ENCODE assay signal across 19 mouse cellular contexts in genomic region chr4:45439281-45439680, GRCm38 (mm10). TPM values are rescaled to one million over a fixed set of nuclear protein-coding genes. Genes with fewer than 3 reads are reported as not detected.
DNase-seq lines count a peak whose midpoint lies in the region; ATAC-seq lines count a peak whose summit lies in the region.
"Had no signal": no experiment of that assay in that cellular context is flagged by ENCODE, and none has a peak within 500 bp of the region (broad histone marks: within the 10 kb centered on the region; RNA-seq: fewer than 3 reads in every experiment).

No protein-coding gene starts in this region.

- DNase-seq in kidney, adult 9 months, result no peak
- DNase-seq in embryonic facial prominence, embryonic 10.5 days (ENCODE audit: low spot score), result no peak
- peak; percentile 42 for DNase-seq in hindbrain, embryonic 11.5 days (ENCODE audit: low spot score)
- DNase-seq in limb, embryonic 11.5 days (ENCODE audit: low spot score), result peak; percentile 67
- no peak for DNase-seq in kidney, adult 18-20 months
- DNase-seq in thymus, postnatal 14 days, result no peak
- DNase-seq: adrenal gland, postnatal 36 days; cerebellum, adult 8-10 months; gastrocnemius, postnatal 25 days; thymus, adult 18-20 months had no signal

- no peaks in the 10 kb centered on the region for H3K27me3 ChIP-seq in kidney, embryonic 16.5 days (ENCODE audit: insufficient read depth, low read length)
- H3K27me3 ChIP-seq in embryonic facial prominence, embryonic 10.5 days (replicated peaks; ENCODE audit: low read depth, poor library complexity, severe bottlenecking), result no peaks in the 10 kb centered on the region
- no peaks in the 10 kb centered on the region for H3K27me3 ChIP-seq in hindbrain, embryonic 11.5 days (ENCODE audit: control insufficient read depth, insufficient read depth, low read length)
- no peaks in the 10 kb centered on the region for H3K27me3 ChIP-seq in limb, embryonic 11.5 days (ENCODE audit: control insufficient read depth, insufficient read depth, low read length)
- H3K27me3 ChIP-seq: limb, embryonic 13.5 days; midbrain, embryonic 15.5 days; neural tube, embryonic 12.5 days had no signal

- no peak overlapping the region for H3K27ac ChIP-seq in kidney, embryonic 16.5 days (ENCODE audit: low read length)
- H3K27ac ChIP-seq in embryonic facial prominence, embryonic 10.5 days (replicated peaks), result peak overlapping the region; percentile 67
- peak overlapping the region; percentile 67 for H3K27ac ChIP-seq in hindbrain, embryonic 11.5 days (ENCODE audit: low read depth, low read length)
- H3K27ac ChIP-seq in limb, embryonic 11.5 days (replicated peaks; ENCODE audit: low read depth, low read length), result no peak overlapping the region
- H3K27ac ChIP-seq: kidney, postnatal 0 days; layer of hippocampus, adult 2 months; limb, embryonic 13.5 days; liver, embryonic 14.5 days; midbrain, embryonic 15.5 days had no signal

- H3K4me2 ChIP-seq in kidney, embryonic 16.5 days (replicated peaks; ENCODE audit: low read depth, low read length), result no peak overlapping the region
- no peak overlapping the region for H3K4me2 ChIP-seq in hindbrain, embryonic 11.5 days (replicated peaks; ENCODE audit: low read depth, low read length)
- no peak overlapping the region for H3K4me2 ChIP-seq in limb, embryonic 11.5 days (ENCODE audit: low read depth, severe bottlenecking)
- H3K4me2 ChIP-seq: forebrain, embryonic 12.5 days; limb, embryonic 13.5 days; midbrain, embryonic 15.5 days; neural tube, embryonic 12.5 days had no signal

- 0 out of 2 replicates have a peak overlapping the region, but pooled peaks have one; percentile 12 for H3K9ac ChIP-seq in kidney, embryonic 16.5 days (replicated peaks; ENCODE audit: low read length)
- no peak overlapping the region for H3K9ac ChIP-seq in hindbrain, embryonic 11.5 days (ENCODE audit: low read depth, low read length)
- no peak overlapping the region; the same call in 1 of the 2 replicates for H3K9ac ChIP-seq in limb, embryonic 11.5 days (ENCODE audit: low read length)
- H3K9ac ChIP-seq: forebrain, embryonic 12.5 days; limb, embryonic 13.5 days; liver, embryonic 14.5 days; midbrain, embryonic 15.5 days had no signal

- peaks cover 15% of the 10 kb centered on the region; the same call in 1 of the 2 replicates for H3K36me3 ChIP-seq in kidney, embryonic 16.5 days (ENCODE audit: insufficient read depth, low read length)
- H3K36me3 ChIP-seq in embryonic facial prominence, embryonic 10.5 days (replicated peaks), result peaks cover 45% of the 10 kb centered on the region
- no peaks in the 10 kb centered on the region for H3K36me3 ChIP-seq in hindbrain, embryonic 11.5 days (ENCODE audit: control insufficient read depth, insufficient read depth, low read length)
- no peaks in the 10 kb centered on the region for H3K36me3 ChIP-seq in limb, embryonic 11.5 days (ENCODE audit: control insufficient read depth, insufficient read depth, low read length)
- H3K36me3 ChIP-seq: G1E; midbrain, embryonic 15.5 days had no signal

- H3K9me3 ChIP-seq in kidney, embryonic 16.5 days (ENCODE audit: low read length), result no peaks in the 10 kb centered on the region
- no peaks in the 10 kb centered on the region for H3K9me3 ChIP-seq in embryonic facial prominence, embryonic 10.5 days
- no peaks in the 10 kb centered on the region for H3K9me3 ChIP-seq in hindbrain, embryonic 11.5 days (ENCODE audit: control insufficient read depth, low read length)
- H3K9me3 ChIP-seq in limb, embryonic 11.5 days (ENCODE audit: control insufficient read depth, low read length), result no peaks in the 10 kb centered on the region
- H3K9me3 ChIP-seq: forebrain, embryonic 12.5 days; G1E; limb, embryonic 13.5 days; midbrain, embryonic 15.5 days; neural tube, embryonic 12.5 days had no signal

- no peak overlapping the region for H3K4me3 ChIP-seq in kidney, embryonic 16.5 days (ENCODE audit: low read length)
- no peak overlapping the region for H3K4me3 ChIP-seq in embryonic facial prominence, embryonic 10.5 days
- H3K4me3 ChIP-seq in hindbrain, embryonic 11.5 days (ENCODE audit: low read depth, low read length), result no peak overlapping the region
- H3K4me3 ChIP-seq in limb, embryonic 11.5 days (ENCODE audit: low read depth, low read length), result no peak overlapping the region
- H3K4me3 ChIP-seq: forebrain, embryonic 12.5 days; layer of hippocampus, adult 2 months; limb, embryonic 13.5 days; midbrain, embryonic 15.5 days; neural tube, embryonic 12.5 days had no signal

- no peak for ATAC-seq in kidney, embryonic 16.5 days (ENCODE audit: low FRiP score, low TSS enrichment)
- peak; percentile 50; the same call in 1 of the 2 replicates for ATAC-seq in hindbrain, embryonic 11.5 days (ENCODE audit: low FRiP score)
- no peak for ATAC-seq in limb, embryonic 11.5 days (ENCODE audit: insufficient number of reproducible peaks, low FRiP score, low TSS enrichment, low read depth)
- ATAC-seq: midbrain, embryonic 15.5 days had no signal

- peaks cover 44% of the 10 kb centered on the region for H3K4me1 ChIP-seq in kidney, embryonic 16.5 days (ENCODE audit: insufficient read depth, low read length)
- peaks cover 68% of the 10 kb centered on the region for H3K4me1 ChIP-seq in embryonic facial prominence, embryonic 10.5 days
- H3K4me1 ChIP-seq in hindbrain, embryonic 11.5 days (replicated peaks; ENCODE audit: control insufficient read depth, insufficient read depth, low read length), result peaks cover 12% of the 10 kb centered on the region
- peaks cover 51% of the 10 kb centered on the region for H3K4me1 ChIP-seq in limb, embryonic 11.5 days (ENCODE audit: control insufficient read depth, insufficient read depth, low read length)

- 7% methylated on average over 5 of the region's 5 CpGs for WGBS in kidney, embryonic 16.5 days
- WGBS in embryonic facial prominence, embryonic 10.5 days, result 65% methylated on average over 5 of the region's 5 CpGs
- 31% methylated on average over 5 of the region's 5 CpGs for WGBS in hindbrain, embryonic 11.5 days
- 7% methylated on average over 5 of the region's 5 CpGs for WGBS in limb, embryonic 11.5 days

RNA-seq across cellular contexts. Expression of gene Slc25a51, which starts 30.7 kb away (rescaled TPM):
- polyA plus RNA-seq in kidney, embryonic 16.5 days (2015; fragmentation: Nextera tagmentation; extraction: Ambion mirVana), result 70.6 and 81.9 TPM in 2 replicates
- 82.0 and 87.0 TPM in 2 replicates for polyA plus RNA-seq in embryonic facial prominence, embryonic 10.5 days (2016; fragmentation: Nextera tagmentation; extraction: Ambion mirVana)
- 67.1 and 73.3 TPM in 2 replicates for polyA plus RNA-seq in hindbrain, embryonic 11.5 days (2014; fragmentation: Nextera tagmentation; extraction: Ambion mirVana)
- 72.8 and 73.3 TPM in 2 replicates for polyA plus RNA-seq in limb, embryonic 11.5 days (2014; fragmentation: Nextera tagmentation; extraction: Ambion mirVana)

Comparison
In these comparisons a context has a peak if more than half of its experiments do, and no peak if none do; other contexts are left out.
1. H3K27ac ChIP-seq: peak in embryonic facial prominence, embryonic 10.5 days (single experiment) and hindbrain, embryonic 11.5 days (single experiment); none in kidney, embryonic 16.5 days (single experiment) and limb, embryonic 11.5 days (single experiment).
2. DNase-seq: peak in hindbrain, embryonic 11.5 days (single experiment) and limb, embryonic 11.5 days (single experiment); none in kidney, adult 9 months (single experiment), embryonic facial prominence, embryonic 10.5 days (single experiment), kidney, adult 18-20 months (single experiment) and thymus, postnatal 14 days (single experiment).